Mouse (Mus musculus) adrenal gland, postnatal 0 days (tissue): Measurements from ENCODE around the gene Gm3043. TPM values are rescaled to one million over a fixed set of nuclear protein-coding genes. Genes with fewer than 3 reads are reported as not detected.

ENCODE experiments used
- polyA plus RNA-seq: library from polyadenylated mRNA; unstranded; fragments of >200 nt; fragmentation: Nextera tagmentation; extraction: Ambion mirVana; gene quantifications from 2 replicates; pipeline ENCODE4 v1.2.1, GENCODE M21; 2015

Gene Gm3043
- not detected in 2 replicates for polyA plus RNA-seq

GRCm38 (mm10) chr14:3688483-3688882, at the start of gene Gm3043:
Gene Gm3043, plus strand, starts transcription at chr14:3688783.

GRCm38 (mm10) chr14:3651730-3652129, 36.9 kb upstream of the Gm3043 start, which contains the start of gene Gm3020:
Gene Gm3020, plus strand, starts transcription at chr14:3652030.

Other genes starting within 250 kb of the Gm3043 start
- not detected in 2 replicates for gene Gm10408, start 239.4 kb upstream of the Gm3043 start, polyA plus RNA-seq
- not detected in 2 replicates for gene Gm3012, start 54.3 kb upstream of the Gm3043 start, polyA plus RNA-seq
- 0.47 and 1.3 TPM in 2 replicates for gene Gm3020, start 36.8 kb upstream of the Gm3043 start, polyA plus RNA-seq
- gene Gm3002, start 121.3 kb downstream of the Gm3043 start, polyA plus RNA-seq: 0.14 and 0.27 TPM in 2 replicates
- gene Gm3033, start 157.5 kb downstream of the Gm3043 start, polyA plus RNA-seq: not detected in 2 replicates
- gene Gm2916, start 195.4 kb downstream of the Gm3043 start, polyA plus RNA-seq: 0.18 TPM in 1 of 2 replicates, not detected in the other
- not detected in 2 replicates for gene Gm3029, start 243.0 kb downstream of the Gm3043 start, polyA plus RNA-seq